Mouse (Mus musculus): ENCODE measurements around the gene Zfp941. TPM values are rescaled to one million over a fixed set of nuclear protein-coding genes. Genes with fewer than 3 reads are reported as not detected.

Zfp941 gene
- polyA plus RNA-seq, 1 experiment from 2014 or later = 0.14 TPM

GRCm38 (mm10) chr7:140843806-140844205 is 21.8 kb upstream of the Zfp941 start:
- peaks cover 5% of the 10 kb centered on the region; the same call in 1 of the 2 replicates for H3K27me3 ChIP-seq (ENCODE audit: insufficient read depth, low read length)
- H3K9me3 ChIP-seq (ENCODE audit: low read length) = no peaks in the 10 kb centered on the region
- 0 out of 2 replicates have a peak, but pooled peaks cover 4% of the 10 kb centered on the region for H3K4me1 ChIP-seq (ENCODE audit: insufficient read depth)
- H3K9ac ChIP-seq (replicated peaks) = no peak overlapping the region
- TF ChIP-seq EP300 (IDR thresholded peaks at IDR 0.05; ENCODE audit: low read depth) (no peak), CTCF (IDR thresholded peaks at IDR 0.05; ENCODE audit: low read depth) (no peak)
- no peak overlapping the region for H3K4me2 ChIP-seq (ENCODE audit: low read depth, low read length)
- 69% methylated on average over 7 of the region's 7 CpGs for WGBS (ENCODE audit: insufficient replicate concordance)
- H3K27ac ChIP-seq (ENCODE audit: low read depth) = no peak overlapping the region
- no peak overlapping the region for H3K4me3 ChIP-seq (ENCODE audit: low read depth, low read length)
- DNase-seq = no peak
- ATAC-seq = no peak
- H3K36me3 ChIP-seq (replicated peaks; ENCODE audit: insufficient read depth, low read length) = no peaks in the 10 kb centered on the region

DNA sequence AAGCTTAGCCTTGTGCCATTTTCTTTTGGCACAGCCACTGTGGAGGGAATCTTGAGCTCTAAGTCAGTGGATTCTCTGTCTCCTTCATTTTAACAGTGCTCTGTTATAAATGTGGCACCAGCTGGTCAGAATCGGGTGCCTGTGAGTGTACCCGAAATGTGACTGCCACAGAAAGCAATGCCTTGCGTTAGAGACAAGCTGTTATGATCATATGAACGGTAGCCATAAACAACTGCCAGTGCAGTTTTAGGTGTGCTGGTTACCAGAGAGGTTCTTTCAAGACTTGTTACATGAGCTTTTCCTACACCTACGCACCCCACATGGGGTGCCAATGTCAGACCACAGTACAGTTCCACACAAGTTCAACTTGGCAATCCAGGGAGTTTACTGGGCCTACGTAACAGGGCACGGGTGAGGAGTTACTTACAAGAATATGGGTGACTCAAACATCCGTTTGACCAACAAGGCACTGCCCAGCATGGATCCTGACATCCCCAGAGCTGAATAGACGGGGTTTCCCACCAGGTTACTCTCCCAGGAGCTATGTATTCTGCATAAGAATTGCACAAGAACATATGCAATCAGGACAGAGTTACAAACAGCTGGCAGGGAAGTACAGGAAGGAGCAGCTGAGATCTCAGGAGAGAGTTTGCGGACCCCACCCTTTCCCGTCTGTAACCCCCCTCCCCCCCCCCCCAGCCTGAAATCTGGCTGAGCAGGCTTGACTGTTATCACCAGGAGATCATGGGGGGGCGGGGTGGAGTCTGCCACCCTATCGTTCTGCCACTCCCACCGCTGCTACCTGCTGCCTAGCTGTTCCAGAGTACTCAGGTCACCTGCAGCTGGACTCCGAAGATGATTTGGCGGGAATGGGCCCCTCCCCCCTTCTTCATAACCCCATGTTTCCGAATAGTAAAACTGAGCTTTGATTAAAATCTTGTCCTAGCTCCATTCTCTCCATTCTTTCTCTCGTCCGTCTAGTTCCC is 19.1 kb upstream of the Zfp941 start:
- peak; percentile 24 for ATAC-seq
- Histone ChIP-seq H3K9me3 (ENCODE audit: low read length) (no peaks in the 10 kb centered on the region), H3K27ac (ENCODE audit: low read depth) (no peak overlapping the region), H3K4me3 (ENCODE audit: low read depth, low read length) (no peak overlapping the region), H3K27me3 (ENCODE audit: insufficient read depth, low read length) (peaks cover 5% of the 10 kb centered on the region; the same call in 1 of the 2 replicates), H3K36me3 (replicated peaks; ENCODE audit: insufficient read depth, low read length) (no peaks in the 10 kb centered on the region), H3K4me1 (ENCODE audit: insufficient read depth) (no peaks in the 10 kb centered on the region), H3K9ac (replicated peaks) (no peak overlapping the region), H3K4me2 (ENCODE audit: low read depth, low read length) (no peak overlapping the region)
- TF ChIP-seq CTCF (IDR thresholded peaks at IDR 0.05; ENCODE audit: low read depth) = no peak
- no peak for TF ChIP-seq EP300 (IDR thresholded peaks at IDR 0.05; ENCODE audit: low read depth)
- 40% methylated on average over 17 of the region's 19 CpGs for WGBS (ENCODE audit: insufficient replicate concordance)
- peak; percentile 27 for DNase-seq

GRCm38 (mm10) chr7:140839556-140839955 is 17.6 kb upstream of the Zfp941 start:
- peaks cover 5% of the 10 kb centered on the region; the same call in 1 of the 2 replicates for H3K27me3 ChIP-seq (ENCODE audit: insufficient read depth, low read length)
- no peaks in the 10 kb centered on the region for H3K36me3 ChIP-seq (replicated peaks; ENCODE audit: insufficient read depth, low read length)
- no peak for DNase-seq
- WGBS (ENCODE audit: insufficient replicate concordance) = 69% methylated on average over 5 of the region's 5 CpGs
- H3K27ac ChIP-seq (ENCODE audit: low read depth) = no peak overlapping the region
- H3K4me1 ChIP-seq (ENCODE audit: insufficient read depth) = no peaks in the 10 kb centered on the region
- no peak overlapping the region for H3K4me2 ChIP-seq (ENCODE audit: low read depth, low read length)
- TF ChIP-seq CTCF (IDR thresholded peaks at IDR 0.05; ENCODE audit: low read depth) = no peak
- no peak for TF ChIP-seq EP300 (IDR thresholded peaks at IDR 0.05; ENCODE audit: low read depth)
- no peak for ATAC-seq
- no peaks in the 10 kb centered on the region for H3K9me3 ChIP-seq (ENCODE audit: low read length)
- no peak overlapping the region for H3K4me3 ChIP-seq (ENCODE audit: low read depth, low read length)
- H3K9ac ChIP-seq (replicated peaks) = no peak overlapping the region

DNA sequence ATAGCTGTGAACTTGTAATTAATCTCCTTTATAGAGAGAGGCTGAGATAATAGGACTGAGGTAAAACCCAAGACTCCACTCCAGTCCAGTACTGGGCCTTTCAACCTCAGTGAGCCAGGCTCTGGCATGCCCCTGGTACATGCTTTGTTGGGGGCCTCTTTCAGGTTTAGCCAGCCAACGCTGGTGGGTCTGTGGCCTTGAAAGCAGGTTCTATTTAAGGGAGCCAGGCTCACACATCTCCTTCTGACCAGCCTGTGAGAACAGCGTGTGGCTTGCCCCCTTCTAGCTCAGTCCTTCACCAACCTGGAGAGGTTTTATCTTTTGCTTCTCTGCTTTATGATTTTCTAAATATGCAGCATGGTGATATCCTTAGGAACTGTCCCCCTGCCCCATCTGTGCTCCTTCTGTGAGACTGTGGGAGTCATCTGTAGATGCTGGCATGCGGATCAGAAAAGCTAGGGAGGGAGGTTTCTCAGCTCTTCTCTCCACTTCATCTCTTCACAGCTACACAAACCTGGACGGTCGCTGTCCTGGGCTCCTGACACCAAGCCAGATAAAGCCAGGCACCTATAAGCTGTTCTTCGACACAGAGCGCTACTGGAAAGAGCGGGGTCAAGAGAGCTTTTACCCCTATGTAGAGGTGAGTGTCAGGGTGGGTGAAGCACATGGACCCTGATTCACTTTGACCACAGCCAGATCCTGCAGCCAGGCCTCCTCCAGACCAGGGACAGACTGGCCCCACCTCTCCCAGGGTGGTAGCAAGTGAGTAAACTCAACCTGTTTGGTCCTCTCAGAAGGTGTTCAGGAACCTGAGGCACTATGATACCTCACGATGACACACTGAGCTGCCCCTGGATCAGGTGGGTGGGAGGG is 14.5 kb upstream of the Zfp941 start:
- Histone ChIP-seq H3K4me3 (ENCODE audit: low read depth, low read length) (peak overlapping the region; percentile 34), H3K27me3 (ENCODE audit: insufficient read depth, low read length) (peaks cover 5% of the 10 kb centered on the region; the same call in 1 of the 2 replicates), H3K36me3 (replicated peaks; ENCODE audit: insufficient read depth, low read length) (no peaks in the 10 kb centered on the region), H3K9me3 (ENCODE audit: low read length) (no peaks in the 10 kb centered on the region), H3K4me1 (ENCODE audit: insufficient read depth) (no peaks in the 10 kb centered on the region), H3K9ac (replicated peaks) (peak overlapping the region; percentile 36), H3K27ac (ENCODE audit: low read depth) (peak overlapping the region; percentile 87; the same call in 1 of the 2 replicates), H3K4me2 (ENCODE audit: low read depth, low read length) (peak overlapping the region; percentile 50)
- ATAC-seq (no peak), DNase-seq (no peak)
- WGBS (ENCODE audit: insufficient replicate concordance) = 66% methylated on average over 9 of the region's 9 CpGs
- TF ChIP-seq CTCF (IDR thresholded peaks at IDR 0.05; ENCODE audit: low read depth) (no peak), EP300 (IDR thresholded peaks at IDR 0.05; ENCODE audit: low read depth) (no peak)

DNA sequence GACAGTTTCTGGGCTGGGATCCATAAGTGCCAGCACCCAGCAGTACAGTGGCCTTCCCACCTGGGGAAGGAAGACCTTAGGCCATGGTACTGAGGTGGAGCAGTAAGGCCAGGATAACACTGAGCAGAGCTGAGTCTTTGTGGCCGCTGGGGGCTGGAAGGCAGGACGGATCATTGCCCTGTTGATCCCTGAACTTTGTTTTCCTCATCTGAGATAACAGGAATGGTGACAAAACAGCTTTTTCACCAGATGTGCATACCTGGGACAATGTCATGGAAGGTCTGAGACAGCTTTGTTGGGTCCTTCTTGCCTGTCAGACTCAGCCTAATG is 13.7 kb upstream of the Zfp941 start:
- peak overlapping the region; percentile 36 for H3K9ac ChIP-seq (replicated peaks)
- peaks cover 3% of the 10 kb centered on the region; the same call in 1 of the 2 replicates for H3K27me3 ChIP-seq (ENCODE audit: insufficient read depth, low read length)
- H3K36me3 ChIP-seq (replicated peaks; ENCODE audit: insufficient read depth, low read length) = no peaks in the 10 kb centered on the region
- no peak for DNase-seq
- peak overlapping the region; percentile 87 for H3K27ac ChIP-seq (ENCODE audit: low read depth)
- H3K4me3 ChIP-seq (ENCODE audit: low read depth, low read length) = peak overlapping the region; percentile 34
- no peak for TF ChIP-seq CTCF (IDR thresholded peaks at IDR 0.05; ENCODE audit: low read depth)
- TF ChIP-seq EP300 (IDR thresholded peaks at IDR 0.05; ENCODE audit: low read depth) = no peak
- no peaks in the 10 kb centered on the region for H3K4me1 ChIP-seq (ENCODE audit: insufficient read depth)
- H3K4me2 ChIP-seq (ENCODE audit: low read depth, low read length) = peak overlapping the region; percentile 50
- 53% methylated on average over 2 of the region's 2 CpGs for WGBS (ENCODE audit: insufficient replicate concordance)
- H3K9me3 ChIP-seq (ENCODE audit: low read length) = no peaks in the 10 kb centered on the region
- peak; percentile 47 for ATAC-seq

Measured in liver, postnatal 0 days (tissue).